In the genomic region with DNA sequence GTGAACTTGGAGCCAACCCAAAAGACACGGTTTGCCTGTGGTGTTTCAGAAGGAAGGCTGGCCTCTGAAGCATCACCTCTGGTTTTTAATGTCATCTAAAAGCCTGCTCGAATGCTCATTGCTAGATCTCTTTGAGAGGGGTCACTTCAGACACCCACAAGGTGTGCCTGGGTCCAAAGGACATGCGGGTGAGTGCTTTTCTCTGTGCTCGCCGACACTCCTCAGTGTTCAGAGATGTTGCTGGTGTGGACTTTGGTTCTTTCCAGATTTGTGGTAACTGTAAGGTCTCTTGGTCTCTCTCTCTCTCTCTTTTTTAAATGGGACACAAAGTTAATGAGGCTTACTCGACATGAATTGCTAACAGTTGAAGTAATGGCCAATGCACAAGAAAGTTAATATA, we compare ENCODE assay signal across 29 mouse cellular contexts. TPM values are rescaled to one million over a fixed set of nuclear protein-coding genes. Genes with fewer than 3 reads are reported as not detected.
"Had no signal": no experiment of that assay in that cellular context is flagged by ENCODE, and none has a peak within 500 bp of the region (broad histone marks: within the 10 kb centered on the region; RNA-seq: fewer than 3 reads in every experiment).

No protein-coding gene starts in this region.

- H3K9ac ChIP-seq: forebrain, embryonic 15.5 days; forebrain, postnatal 0 days; heart, embryonic 12.5 days; hindbrain, embryonic 14.5 days; limb, embryonic 13.5 days; limb, embryonic 15.5 days; liver, embryonic 12.5 days; liver, embryonic 14.5 days had no signal

- H3K27me3 ChIP-seq: forebrain, embryonic 15.5 days; heart, embryonic 12.5 days; limb, embryonic 13.5 days; limb, embryonic 15.5 days; liver, embryonic 12.5 days had no signal

- H3K36me3 ChIP-seq: forebrain, embryonic 15.5 days; heart, embryonic 10.5 days; heart, embryonic 12.5 days; limb, embryonic 13.5 days; limb, embryonic 15.5 days; liver, embryonic 12.5 days had no signal

- ATAC-seq: forebrain, embryonic 15.5 days; forebrain, postnatal 0 days; hindbrain, embryonic 16.5 days; inflammation-experienced regulatory T-cells, adult 6 months; liver, embryonic 12.5 days had no signal

- H3K27ac ChIP-seq: forebrain, embryonic 15.5 days; heart, embryonic 10.5 days; hindbrain, embryonic 14.5 days; limb, embryonic 13.5 days; limb, embryonic 15.5 days; liver, embryonic 12.5 days; liver, embryonic 14.5 days had no signal

- H3K4me3 ChIP-seq: forebrain, embryonic 15.5 days; heart, embryonic 10.5 days; heart, embryonic 12.5 days; limb, embryonic 13.5 days; limb, embryonic 15.5 days; liver, embryonic 12.5 days had no signal

- H3K9me3 ChIP-seq: forebrain, embryonic 15.5 days; heart, embryonic 10.5 days; heart, embryonic 12.5 days; limb, embryonic 13.5 days; limb, embryonic 15.5 days; liver, embryonic 12.5 days had no signal

- H3K4me2 ChIP-seq: forebrain, embryonic 15.5 days; heart, embryonic 12.5 days; hindbrain, embryonic 14.5 days; limb, embryonic 13.5 days; limb, embryonic 15.5 days; liver, embryonic 12.5 days had no signal

- DNase-seq: forebrain, postnatal 0 days; gastrocnemius, postnatal 14 days; gastrocnemius, postnatal 36 days; heart, adult 18-20 months; heart, postnatal 10 days; heart, postnatal 36 days; kidney, adult 18-20 months; kidney, postnatal 14 days; layer of hippocampus, adult 9-11 months; layer of hippocampus, postnatal 36 days; left cerebral cortex, postnatal 4 days; lung, adult 18-20 months had no signal

RNA-seq across cellular contexts. Expression of a gene that starts 58.9 kb away (rescaled TPM):
- total RNA-seq: gastrocnemius, adult 18-20 months; gastrocnemius, adult 8-10 months; gastrocnemius, postnatal 14 days; gastrocnemius, postnatal 36 days; heart, adult 18-20 months; heart, postnatal 10 days; heart, postnatal 36 days; hematopoietic stem cell, adult 5-6 weeks had no signal
- polyA plus RNA-seq: forebrain, embryonic 15.5 days; heart, embryonic 10.5 days; heart, embryonic 14.5 days; hindbrain, embryonic 11.5 days; inflammation-experienced regulatory T-cells, adult 6 months; limb, embryonic 11.5 days; liver, embryonic 12.5 days; liver, embryonic 16.5 days had no signal
